Mouse (Mus musculus) forebrain, postnatal 0 days (tissue): ENCODE data around the gene Baiap2l1. TPM values are rescaled to one million over a fixed set of nuclear protein-coding genes. Genes with fewer than 3 reads are reported as not detected.

ENCODE experiments used
- ATAC-seq: fragments of 200-750 bp; cut with Nextera tagmentation; 2 replicates; pipeline ENCODE4 v1.8.0; 2017; ENCODE audit warnings: mild to moderate bottlenecking, moderate library complexity
- DNase-seq: peaks from one replicate; pipeline ENCODE4 v3.0.0-alpha.2; 2015
- H3K27ac ChIP-seq: fragments of 300-500 bp; sonication (generic); 2 replicates; pipeline ENCODE4 v1.5.1; 2014; ENCODE audit warnings: low read depth, mild to moderate bottlenecking, antibody characterized with exemption, low read length, moderate library complexity, mixed read lengths
- H3K27me3 ChIP-seq: fragments of 300-500 bp; sonication (generic); 2 replicates; pipeline ENCODE4 v1.6.1; 2014; ENCODE audit warnings: mild to moderate bottlenecking, low read length, mixed read lengths; ENCODE audit not compliant: insufficient read depth
- H3K36me3 ChIP-seq: fragments of 300-500 bp; sonication (generic); 2 replicates; pipeline ENCODE4 v1.6.1; 2014; ENCODE audit warnings: mild to moderate bottlenecking, moderate library complexity; ENCODE audit not compliant: insufficient read depth
- H3K4me1 ChIP-seq: fragments of 300-500 bp; sonication (generic); 2 replicates; pipeline ENCODE4 v1.6.1; 2014; ENCODE audit warnings: antibody characterized with exemption; ENCODE audit not compliant: insufficient read depth
- H3K4me2 ChIP-seq: fragments of 300-500 bp; sonication (generic); 2 replicates; pipeline ENCODE4 v1.6.1; 2014; ENCODE audit warnings: low read depth, mild to moderate bottlenecking, moderate library complexity
- H3K4me3 ChIP-seq: fragments of 300-500 bp; sonication (generic); 2 replicates; pipeline ENCODE4 v1.5.1; 2014; ENCODE audit warnings: low read depth, low read length, mixed read lengths
- H3K9ac ChIP-seq: fragments of 300-500 bp; sonication (generic); 2 replicates; pipeline ENCODE4 v1.6.1; 2014; ENCODE audit warnings: mild to moderate bottlenecking
- H3K9me3 ChIP-seq: fragments of 300-500 bp; sonication (generic); 2 replicates; pipeline ENCODE4 v1.6.1; 2016; ENCODE audit warnings: low read length
- CTCF ChIP-seq: sonication (generic); IDR thresholded peaks from 2 replicates; pipeline ENCODE4 v1.5.1; 2016; ENCODE audit warnings: antibody characterized with exemption, control low read depth, low read depth
- WGBS: fragments of 180-500 bp; shearing (Covaris S2); extraction: QIAGEN DNeasy Blood & Tissue Kit; methylation state at CpG from one replicate; pipeline ENCODE4 v1.1.7; 2014; 5-methylcytosine and 5-hydroxymethylcytosine counted together
- polyA plus RNA-seq: library from polyadenylated mRNA; unstranded; fragments of >200 nt; fragmentation: Nextera tagmentation; extraction: Ambion mirVana; gene quantifications from 2 replicates; pipeline ENCODE4 v1.2.1, GENCODE M21; 2015
- total RNA-seq: library from RNA; depleted of rRNA; stranded (reverse); fragments of >200 nt; gene quantifications from 2 replicates; pipeline ENCODE4 v1.2.3, GENCODE M21; 2014

Baiap2l1 gene
- total and polyA plus RNA-seq, 2 experiments from 2014 or later: 0.10 to 0.93 TPM

- no peaks in the 10 kb centered on the region for H3K4me1 ChIP-seq
- no peaks in the 10 kb centered on the region for H3K9me3 ChIP-seq
- H3K27ac ChIP-seq: no peak overlapping the region
- DNase-seq (peak; percentile 29), ATAC-seq (peak; percentile 23; the same call in 1 of the 2 replicates)
- H3K4me2 ChIP-seq: no peak overlapping the region
- no peaks in the 10 kb centered on the region for H3K27me3 ChIP-seq
- peaks cover 16% of the 10 kb centered on the region for H3K36me3 ChIP-seq
- 74% methylated on average over 8 of the region's 8 CpGs for WGBS
- no peak for TF ChIP-seq CTCF
- H3K4me3 ChIP-seq: no peak overlapping the region
- no peak overlapping the region for H3K9ac ChIP-seq
Measured at GRCm38 (mm10) chr5:144267535-144268241, 90.2 kb downstream of the Baiap2l1 start.

GRCm38 (mm10) chr5:144263496-144263895 is 94.4 kb downstream of the Baiap2l1 start:
- no peak for TF ChIP-seq CTCF
- WGBS: 83% methylated on average over 13 of the region's 13 CpGs
- no peaks in the 10 kb centered on the region for H3K9me3 ChIP-seq
- DNase-seq (no peak), ATAC-seq (no peak)
- no peak overlapping the region for H3K27ac ChIP-seq
- H3K27me3 ChIP-seq: no peaks in the 10 kb centered on the region
- no peak overlapping the region for H3K4me3 ChIP-seq
- no peak overlapping the region for H3K4me2 ChIP-seq
- peaks cover 9% of the 10 kb centered on the region for H3K4me1 ChIP-seq
- no peak overlapping the region for H3K9ac ChIP-seq
- H3K36me3 ChIP-seq: peaks cover 16% of the 10 kb centered on the region

- Histone ChIP-seq H3K27ac (no peak overlapping the region), H3K9me3 (no peaks in the 10 kb centered on the region), H3K36me3 (peaks cover 16% of the 10 kb centered on the region), H3K9ac (no peak overlapping the region), H3K4me1 (peaks cover 14% of the 10 kb centered on the region), H3K4me3 (no peak overlapping the region), H3K4me2 (no peak overlapping the region), H3K27me3 (no peaks in the 10 kb centered on the region)
- DNase-seq: no peak
- no peak for TF ChIP-seq CTCF
- ATAC-seq: no peak
- WGBS: 75% methylated on average over 9 of the region's 9 CpGs
Measured at GRCm38 (mm10) chr5:144263082-144263481, 94.8 kb downstream of the Baiap2l1 start.

GRCm38 (mm10) chr5:144261829-144262228 is 96.1 kb downstream of the Baiap2l1 start:
- Histone ChIP-seq H3K9ac (no peak overlapping the region), H3K36me3 (peaks cover 16% of the 10 kb centered on the region), H3K9me3 (no peaks in the 10 kb centered on the region), H3K4me3 (no peak overlapping the region), H3K27ac (no peak overlapping the region), H3K27me3 (no peaks in the 10 kb centered on the region), H3K4me1 (peaks cover 26% of the 10 kb centered on the region), H3K4me2 (no peak overlapping the region)
- WGBS: 74% methylated on average over 5 of the region's 5 CpGs
- DNase-seq: no peak
- TF ChIP-seq CTCF: no peak
- ATAC-seq: no peak

GRCm38 (mm10) chr5:144261309-144261708 is 96.6 kb downstream of the Baiap2l1 start:
- Histone ChIP-seq H3K27ac (no peak overlapping the region), H3K36me3 (peaks cover 12% of the 10 kb centered on the region), H3K4me1 (peaks cover 31% of the 10 kb centered on the region), H3K27me3 (no peaks in the 10 kb centered on the region), H3K4me2 (no peak overlapping the region), H3K4me3 (no peak overlapping the region), H3K9ac (no peak overlapping the region), H3K9me3 (no peaks in the 10 kb centered on the region)
- DNase-seq (no peak), ATAC-seq (no peak)
- no peak for TF ChIP-seq CTCF
- 84% methylated on average over 9 of the region's 9 CpGs for WGBS

GRCm38 (mm10) chr5:144260464-144260863 is 97.4 kb downstream of the Baiap2l1 start:
- H3K9ac ChIP-seq: no peak overlapping the region
- DNase-seq: no peak
- WGBS: 81% methylated on average over 8 of the region's 8 CpGs
- H3K27ac ChIP-seq: no peak overlapping the region
- H3K4me1 ChIP-seq: peaks cover 36% of the 10 kb centered on the region
- no peaks in the 10 kb centered on the region for H3K27me3 ChIP-seq
- no peaks in the 10 kb centered on the region for H3K9me3 ChIP-seq
- ATAC-seq: no peak
- H3K4me2 ChIP-seq: no peak overlapping the region
- no peak overlapping the region for H3K4me3 ChIP-seq
- peaks cover 7% of the 10 kb centered on the region for H3K36me3 ChIP-seq
- TF ChIP-seq CTCF: no peak

GRCm38 (mm10) chr5:144259228-144259627 is 98.7 kb downstream of the Baiap2l1 start:
- no peak for ATAC-seq
- no peak overlapping the region for H3K27ac ChIP-seq
- no peaks in the 10 kb centered on the region for H3K27me3 ChIP-seq
- H3K36me3 ChIP-seq: no peaks in the 10 kb centered on the region
- 0 out of 2 replicates have a peak overlapping the region, but pooled peaks have one; percentile 39 for H3K9ac ChIP-seq
- TF ChIP-seq CTCF: no peak
- H3K4me3 ChIP-seq: no peak overlapping the region
- H3K4me2 ChIP-seq: 0 out of 2 replicates have a peak overlapping the region, but pooled peaks have one; percentile 73
- DNase-seq: no peak
- 74% methylated on average over 6 of the region's 6 CpGs for WGBS
- peaks cover 36% of the 10 kb centered on the region for H3K4me1 ChIP-seq
- H3K9me3 ChIP-seq: no peaks in the 10 kb centered on the region
